Mouse (Mus musculus) small intestine, adult 2 months (tissue): Measurements from ENCODE around the gene Pheta2. TPM values are rescaled to one million over a fixed set of nuclear protein-coding genes. Genes with fewer than 3 reads are reported as not detected.
"Not testable (repeated sequence)": the region's sequence is repeated elsewhere in the genome, so short reads cannot be mapped to it uniquely, and the experiment has no call there.

Source experiments
- H3K27ac ChIP-seq: fragments of 200-500 bp; 2 replicates; pipeline ENCODE4 v1.5.1; 2012; ENCODE audit warnings: low read depth, low read length, control low read depth, inconsistent platforms; ENCODE audit not compliant: insufficient read depth
- H3K27me3 ChIP-seq: fragments of 200-500 bp; 2 replicates; pipeline ENCODE4 v1.6.1; 2012; ENCODE audit warnings: mild to moderate bottlenecking, moderate library complexity, low read length, inconsistent platforms; ENCODE audit not compliant: control insufficient read depth, insufficient read depth
- H3K36me3 ChIP-seq: fragments of 200-500 bp; 2 replicates; pipeline ENCODE4 v1.6.1; 2012; ENCODE audit warnings: mild to moderate bottlenecking, low read length, control low read depth, inconsistent platforms; ENCODE audit not compliant: control insufficient read depth, insufficient read depth
- H3K4me1 ChIP-seq: fragments of 200-500 bp; 2 replicates; pipeline ENCODE4 v1.6.1; 2012; ENCODE audit warnings: low read length, inconsistent platforms, mixed read lengths; ENCODE audit not compliant: control insufficient read depth, insufficient read depth, insufficient read length
- H3K4me3 ChIP-seq: fragments of 200-500 bp; 2 replicates; pipeline ENCODE4 v1.5.1; 2012; ENCODE audit warnings: low read depth, mild to moderate bottlenecking, control low read depth, inconsistent platforms, low read length, moderate library complexity
- CTCF ChIP-seq: fragments of 200-500 bp; IDR thresholded peaks from 2 replicates; pipeline ENCODE4 v1.5.1; 2012; ENCODE audit warnings: low read depth, mild to moderate bottlenecking, control low read depth, inconsistent platforms, low read length, moderate library complexity, mixed read lengths; ENCODE audit not compliant: insufficient replicate concordance, insufficient read length; ENCODE audit errors: extremely low read depth
- POLR2A ChIP-seq: fragments of 200-500 bp; IDR thresholded peaks from 2 replicates; pipeline ENCODE4 v1.6.1; 2012; ENCODE audit warnings: low read depth, mild to moderate bottlenecking, control low read depth, inconsistent platforms, low read length, moderate library complexity
- WGBS: fragments of 180-500 bp; shearing (Covaris S2); methylation state at CpG from one replicate; pipeline ENCODE4 v1.1.7; 2018; 5-methylcytosine and 5-hydroxymethylcytosine counted together
- polyA plus RNA-seq: library from polyadenylated mRNA; depleted of rRNA; stranded (reverse); fragments of >200 nt; gene quantifications from 2 replicates; pipeline ENCODE4 v1.2.3, GENCODE M21; 2012; rRNA removed

Gene Pheta2
- polyA plus RNA-seq, 1 experiment: 0.56 TPM

DNA sequence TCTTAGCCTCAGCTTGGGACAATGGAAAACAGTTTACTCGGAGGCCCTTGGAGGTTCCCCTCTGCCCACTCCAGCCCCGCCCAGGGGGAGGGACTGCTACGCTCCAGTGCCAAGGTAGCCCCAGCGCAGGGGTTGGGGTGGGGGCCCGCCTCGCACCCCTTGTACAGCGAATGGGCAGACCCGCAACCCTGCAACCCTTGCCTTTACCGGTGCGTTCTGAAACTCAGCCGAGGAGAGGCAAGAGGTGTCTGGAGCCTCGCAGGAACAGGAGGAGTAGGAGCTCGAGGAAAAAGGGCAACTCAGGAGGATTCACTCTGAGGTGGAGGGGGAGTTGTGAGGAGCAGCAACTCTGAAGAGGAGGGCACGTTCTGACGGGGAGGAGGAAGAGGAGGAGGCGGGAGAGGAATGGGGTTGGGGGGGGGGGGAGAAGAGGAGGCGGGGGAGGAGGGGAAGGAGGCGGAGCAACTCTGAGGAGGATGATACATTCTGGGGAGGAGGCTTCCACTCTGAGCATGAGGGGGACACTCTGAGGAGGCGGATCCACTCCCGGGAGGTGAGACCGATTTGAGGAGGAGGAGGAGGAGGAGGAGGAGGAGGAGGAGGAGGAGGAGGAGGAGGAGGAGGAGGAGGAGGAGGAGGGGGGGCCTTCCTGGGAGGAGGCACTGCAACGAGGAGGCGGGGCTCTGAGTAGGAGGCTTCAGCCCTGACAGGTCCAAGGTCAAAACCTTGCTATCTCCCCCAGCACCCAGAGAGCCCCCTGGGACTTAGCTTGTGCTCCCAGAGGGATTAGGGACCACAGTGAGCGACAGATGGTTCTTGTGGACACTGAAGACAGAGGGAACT, 41.4 kb downstream of the Pheta2 start, which contains the start of gene Cyp2d22:
TSS of gene Cyp2d22 (minus strand) at position 390 of the 843 bp plus-strand sequence.
- no peaks in the 10 kb centered on the region for H3K27me3 ChIP-seq
- H3K4me1 ChIP-seq: peaks cover 13% of the 10 kb centered on the region
- WGBS: 4% methylated on average over 18 of the region's 24 CpGs
- peak within 1 kb of the TSS; percentile 74 for H3K4me3 ChIP-seq
- H3K27ac ChIP-seq: peak within 1 kb of the TSS; percentile 97
- TF ChIP-seq CTCF: no peak
- 0 out of 2 replicates have a peak, but pooled peaks have one; percentile 2 for TF ChIP-seq POLR2A
- H3K36me3 ChIP-seq: no peaks in the 10 kb centered on the region

DNA sequence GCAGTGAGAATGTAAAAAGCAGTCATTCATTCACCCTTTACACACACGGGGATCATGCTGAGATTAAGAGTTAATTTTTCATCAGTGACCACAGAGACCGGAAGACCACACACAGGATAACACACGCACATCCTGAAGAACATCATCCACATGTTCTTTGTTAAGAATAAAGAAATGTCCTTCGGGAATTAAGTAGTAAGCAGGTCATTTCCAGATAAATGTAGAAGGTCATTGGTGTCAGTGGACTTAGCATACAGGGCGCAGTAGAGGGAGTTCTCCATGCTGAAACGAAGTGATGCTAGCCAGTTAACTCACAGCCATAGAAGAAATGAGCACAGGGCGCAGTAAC, 41.9 kb downstream of the Pheta2 start:
- Histone ChIP-seq H3K4me3 (peak overlapping the region; percentile 74), H3K36me3 (no peaks in the 10 kb centered on the region)
- 57% methylated on average over 7 of the region's 7 CpGs for WGBS

DNA sequence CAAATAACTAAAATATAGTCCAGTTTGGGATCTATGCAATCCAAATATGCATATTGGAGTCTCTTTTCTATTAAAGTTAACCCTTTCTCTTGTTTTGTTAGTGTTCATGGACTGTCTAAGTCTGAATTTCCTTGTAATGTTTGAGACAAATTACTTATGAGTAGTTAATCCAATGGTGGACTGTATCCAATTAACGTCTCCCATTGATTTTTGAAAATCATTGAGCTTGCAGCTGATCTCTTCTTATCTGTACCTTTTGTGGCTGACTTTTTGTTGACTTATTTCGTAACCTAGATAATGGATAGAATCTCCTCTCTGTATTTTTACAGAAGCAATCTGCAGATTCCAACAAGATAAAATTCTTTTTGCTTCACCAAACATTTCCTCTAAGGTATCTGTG, 43.7 kb downstream of the Pheta2 start:
- WGBS: 45% methylated on average over 2 of the region's 2 CpGs
- Histone ChIP-seq H3K27ac (no peak overlapping the region), H3K4me1 (peaks cover 12% of the 10 kb centered on the region; the same call in 1 of the 2 replicates), H3K4me3 (no peak overlapping the region), H3K27me3 (no peaks in the 10 kb centered on the region), H3K36me3 (no peaks in the 10 kb centered on the region)
- TF ChIP-seq CTCF: no peak
- TF ChIP-seq POLR2A: no peak

More for the DNA sequence above, 41.9 kb downstream of the Pheta2 start:
- H3K27ac ChIP-seq: peak overlapping the region; percentile 65; the same call in 1 of the 2 replicates
- peaks cover 13% of the 10 kb centered on the region for H3K4me1 ChIP-seq
- TF ChIP-seq CTCF: no peak
- no peak for TF ChIP-seq POLR2A
- no peaks in the 10 kb centered on the region for H3K27me3 ChIP-seq

DNA sequence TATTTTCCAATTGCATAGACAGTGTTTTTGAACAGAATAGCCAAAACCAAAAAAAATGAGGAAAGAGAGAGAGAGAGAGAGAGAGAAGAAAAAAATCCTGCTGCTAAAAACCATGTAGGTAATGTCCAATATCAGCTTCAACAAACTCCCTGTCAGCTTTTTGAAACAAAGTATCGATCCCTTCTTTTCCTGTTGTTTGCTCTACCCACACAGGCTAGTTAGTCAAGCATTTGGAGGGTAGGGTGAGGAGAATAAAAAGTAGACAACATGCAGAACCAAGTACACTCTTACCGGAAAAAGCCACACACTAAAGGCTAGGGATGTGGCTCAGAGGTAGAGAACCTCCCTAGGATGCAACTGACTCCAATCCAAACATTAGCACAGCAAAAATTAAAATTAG, 47.0 kb downstream of the Pheta2 start:
- no peak overlapping the region for H3K27ac ChIP-seq
- no peaks in the 10 kb centered on the region for H3K27me3 ChIP-seq
- H3K4me3 ChIP-seq: no peak overlapping the region
- H3K4me1 ChIP-seq: peaks cover 2% of the 10 kb centered on the region; the same call in 1 of the 2 replicates
- 61% methylated on average over 2 of the region's 2 CpGs for WGBS
- TF ChIP-seq CTCF: no peak
- no peak for TF ChIP-seq POLR2A
- H3K36me3 ChIP-seq: no peaks in the 10 kb centered on the region

DNA sequence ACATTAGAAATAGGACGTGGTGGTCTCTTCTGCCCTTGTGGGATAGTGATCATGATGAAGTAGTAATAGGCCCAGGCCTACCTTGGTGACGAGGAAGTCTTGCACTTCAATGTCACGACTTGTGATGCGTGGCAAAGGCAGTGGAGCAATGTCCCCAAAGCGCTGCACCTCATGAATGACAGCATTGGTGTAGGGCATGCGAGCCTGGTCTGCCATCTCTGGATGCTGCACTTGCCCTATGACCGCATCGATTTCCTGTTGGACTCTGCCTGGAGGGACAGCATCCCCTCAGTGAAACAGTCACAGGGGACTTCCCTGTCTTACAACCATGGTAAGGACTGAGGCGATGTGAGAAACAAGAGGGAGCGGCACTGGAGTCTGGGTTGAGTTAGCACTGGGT, 51.2 kb downstream of the Pheta2 start:
- 94% methylated on average over 10 of the region's 10 CpGs for WGBS
- H3K4me3 ChIP-seq, H3K27me3 ChIP-seq, H3K36me3 ChIP-seq, H3K27ac ChIP-seq, H3K4me1 ChIP-seq: not testable (repeated sequence)

DNA sequence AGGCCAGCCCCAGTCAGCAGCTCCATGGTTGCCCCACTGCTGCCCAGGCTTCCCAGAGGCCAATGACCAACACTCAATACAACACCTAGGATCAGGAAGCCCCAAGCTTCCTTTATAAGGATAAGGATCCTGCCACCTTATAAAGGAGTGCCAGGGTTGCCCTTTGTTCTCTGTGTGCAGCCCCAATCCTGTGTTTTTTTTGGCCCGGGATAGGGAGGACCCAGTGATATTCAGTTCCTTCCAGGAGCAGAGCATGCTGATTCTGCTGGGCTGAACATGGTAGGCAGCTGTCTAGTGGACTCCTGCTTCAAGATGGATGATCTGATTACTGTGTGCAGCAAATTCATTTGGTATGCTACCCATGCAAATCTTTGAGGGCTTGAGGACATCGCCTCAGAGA, 55.2 kb downstream of the Pheta2 start, which contains the start of gene Cyp2d11:
TSS of gene Cyp2d11 (minus strand) at position 101 of the 400 bp plus-strand sequence.
- H3K27me3 ChIP-seq, H3K36me3 ChIP-seq, H3K4me3 ChIP-seq, H3K27ac ChIP-seq, H3K4me1 ChIP-seq: not testable (repeated sequence)
- 63% methylated on average over 2 of the region's 2 CpGs for WGBS

Other genes starting within 250 kb of the Pheta2 start
- 5.6 and 6.9 TPM in 2 replicates for gene Ccdc134, start 211.0 kb upstream of the Pheta2 start, polyA plus RNA-seq
- gene Srebf2, start 191.8 kb upstream of the Pheta2 start, polyA plus RNA-seq: 144 and 240 TPM in 2 replicates
- 0.38 and 2.6 TPM in 2 replicates for gene Shisa8, start 126.1 kb upstream of the Pheta2 start, polyA plus RNA-seq
- 6.3 and 14.1 TPM in 2 replicates for gene Tnfrsf13c, start 114.6 kb upstream of the Pheta2 start, polyA plus RNA-seq
- gene Cenpm, start 94.2 kb upstream of the Pheta2 start, polyA plus RNA-seq: 5.8 and 16.4 TPM in 2 replicates
- gene 1500009C09Rik, start 86.5 kb upstream of the Pheta2 start, polyA plus RNA-seq: 0.19 and 0.37 TPM in 2 replicates
- gene Sept3, start 64.0 kb upstream of the Pheta2 start, polyA plus RNA-seq: 0.24 and 0.52 TPM in 2 replicates
- not detected in 2 replicates for gene Wbp2nl, start 40.0 kb upstream of the Pheta2 start, polyA plus RNA-seq
- gene Naga, start within 50 bp of the Pheta2 start, polyA plus RNA-seq: 83.2 and 196 TPM in 2 replicates
- 200 and 394 TPM in 2 replicates for gene Smdt1, start within 50 bp of the Pheta2 start, polyA plus RNA-seq
- 410 and 669 TPM in 2 replicates for gene Ndufa6, start 15.4 kb downstream of the Pheta2 start, polyA plus RNA-seq
- 18.5 and 67.5 TPM in 2 replicates for gene Cyp2d22, start 41.3 kb downstream of the Pheta2 start, polyA plus RNA-seq
- not detected in 2 replicates for gene Cyp2d11, start 55.1 kb downstream of the Pheta2 start, polyA plus RNA-seq
- gene Cyp2d10, start 68.3 kb downstream of the Pheta2 start, polyA plus RNA-seq: 0.16 and 0.77 TPM in 2 replicates
- gene Cyp2d9, start 94.5 kb downstream of the Pheta2 start, polyA plus RNA-seq: 0.09 TPM in 1 of 2 replicates, not detected in the other
- gene Cyp2d12, start 216.1 kb downstream of the Pheta2 start, polyA plus RNA-seq: not detected in 2 replicates